7 mouse cellular contexts compared by ENCODE assay signal in the genomic region with DNA sequence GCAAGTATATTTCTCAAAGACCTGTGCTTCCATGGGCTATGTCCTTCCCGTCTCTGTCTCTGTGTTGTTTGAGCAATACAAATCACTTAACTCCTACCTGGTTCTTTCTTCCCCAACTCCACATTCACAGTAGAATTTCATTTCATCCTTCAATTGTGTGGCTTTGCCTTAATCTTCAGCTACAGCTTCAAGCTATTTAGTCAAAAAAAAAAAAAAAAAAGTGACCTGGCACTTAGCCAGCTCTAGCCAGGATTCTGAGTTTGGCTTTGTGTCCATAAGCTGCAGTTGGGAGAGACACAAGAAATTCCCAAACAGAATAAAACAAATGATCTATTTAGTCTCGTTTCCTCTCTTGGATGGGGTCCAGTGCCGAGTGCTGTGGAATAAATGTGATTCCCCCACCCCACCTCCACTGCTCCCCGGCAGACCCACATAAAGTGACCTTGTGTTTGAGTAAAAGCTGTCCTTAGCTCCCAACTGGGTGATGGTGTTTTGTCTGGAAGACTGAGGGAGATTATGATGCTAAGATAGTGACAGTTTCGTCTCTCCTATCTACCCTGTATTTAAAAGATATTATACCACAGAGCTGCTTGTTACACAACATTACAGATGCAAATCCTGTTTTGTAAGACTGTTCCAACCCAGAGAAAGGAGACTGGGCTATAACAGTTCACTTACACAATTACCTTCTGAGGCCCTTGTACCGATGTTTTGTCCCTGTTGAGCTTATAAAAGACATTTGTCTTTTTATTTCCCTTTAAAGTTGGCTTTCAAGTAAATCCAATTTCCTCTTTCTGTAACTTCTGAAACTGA. TPM values are rescaled to one million over a fixed set of nuclear protein-coding genes. Genes with fewer than 3 reads are reported as not detected.
DNase-seq lines count a peak whose midpoint lies in the region; ATAC-seq lines count a peak whose summit lies in the region.

A gene (minus strand): TSS at position 51 of the 813 bp plus-strand sequence.

- no peak within 1 kb of the TSS for H3K9ac ChIP-seq in midbrain, embryonic 11.5 days (ENCODE audit: low read length)

- no peaks in the 10 kb centered on the region for H3K9me3 ChIP-seq in forebrain, embryonic 10.5 days
- no peaks in the 10 kb centered on the region for H3K9me3 ChIP-seq in heart, embryonic 10.5 days
- H3K9me3 ChIP-seq in midbrain, embryonic 11.5 days (ENCODE audit: control insufficient read depth, low read length) = no peaks in the 10 kb centered on the region

- peaks cover 55% of the 10 kb centered on the region for H3K4me1 ChIP-seq in forebrain, embryonic 10.5 days
- peaks cover 37% of the 10 kb centered on the region for H3K4me1 ChIP-seq in heart, embryonic 10.5 days
- H3K4me1 ChIP-seq in midbrain, embryonic 11.5 days (ENCODE audit: control insufficient read depth, insufficient read depth, low read length) = peaks cover 16% of the 10 kb centered on the region

- H3K4me2 ChIP-seq in midbrain, embryonic 11.5 days = no peak within 1 kb of the TSS; the same call in 1 of the 2 replicates

- no peak within 1 kb of the TSS for H3K27ac ChIP-seq in forebrain, embryonic 10.5 days
- H3K27ac ChIP-seq in heart, embryonic 10.5 days = peak within 1 kb of the TSS; percentile 62; the same call in 1 of the 2 replicates
- H3K27ac ChIP-seq in midbrain, embryonic 11.5 days (ENCODE audit: low read depth, low read length) = peak within 1 kb of the TSS; percentile 42; the same call in 1 of the 2 replicates

- no peak within 1 kb of the TSS for H3K4me3 ChIP-seq in forebrain, embryonic 10.5 days
- H3K4me3 ChIP-seq in heart, embryonic 10.5 days = no peak within 1 kb of the TSS
- H3K4me3 ChIP-seq in midbrain, embryonic 11.5 days (ENCODE audit: low read depth, low read length) = no peak within 1 kb of the TSS

- DNase-seq in right cerebral cortex, postnatal 10 days (ENCODE audit: low spot score in 2 of 2) = peak; percentile 79 to 83
- DNase-seq in right cerebral cortex, postnatal 36 days (ENCODE audit: low spot score in 2 of 2) = no peak
- no peak for DNase-seq in forebrain, embryonic 10.5 days (ENCODE audit: extremely low spot score, low spot score)
- no peak for DNase-seq in heart, embryonic 10.5 days (ENCODE audit: low spot score)
- peak; percentile 5 to 9 for DNase-seq in kidney, postnatal 36 days
- DNase-seq in midbrain, embryonic 11.5 days (ENCODE audit: low spot score, missing footprints) = peak; percentile 93
- no peak for DNase-seq in urinary bladder, postnatal 10 days (ENCODE audit: low spot score)

- H3K27me3 ChIP-seq in forebrain, embryonic 10.5 days (ENCODE audit: poor library complexity, severe bottlenecking) = peaks cover 64% of the 10 kb centered on the region
- no peaks in the 10 kb centered on the region for H3K27me3 ChIP-seq in heart, embryonic 10.5 days (ENCODE audit: insufficient read depth, poor library complexity, severe bottlenecking)
- peaks cover 12% of the 10 kb centered on the region for H3K27me3 ChIP-seq in midbrain, embryonic 11.5 days (ENCODE audit: control insufficient read depth, insufficient read depth, low read length)

- peak; percentile 45 for ATAC-seq in midbrain, embryonic 11.5 days (ENCODE audit: low FRiP score)

- no peaks in the 10 kb centered on the region for H3K36me3 ChIP-seq in forebrain, embryonic 10.5 days (replicated peaks)
- no peaks in the 10 kb centered on the region for H3K36me3 ChIP-seq in heart, embryonic 10.5 days
- H3K36me3 ChIP-seq in midbrain, embryonic 11.5 days (ENCODE audit: control insufficient read depth, insufficient read depth, low read length) = no peaks in the 10 kb centered on the region

- WGBS in forebrain, embryonic 10.5 days = 48% methylated on average over 6 of the region's 6 CpGs
- WGBS in heart, embryonic 10.5 days = 62% methylated on average over 6 of the region's 6 CpGs
- 26% methylated on average over 6 of the region's 6 CpGs for WGBS in midbrain, embryonic 11.5 days

RNA-seq across cellular contexts. Expression of the gene that starts here (rescaled TPM):
- polyA plus RNA-seq in forebrain, embryonic 10.5 days (2016; fragmentation: Nextera tagmentation; extraction: Ambion mirVana) = 52.4 and 53.3 TPM in 2 replicates
- polyA plus RNA-seq in heart, embryonic 10.5 days (2016; fragmentation: Nextera tagmentation; extraction: Ambion mirVana) = 112 and 136 TPM in 2 replicates
- polyA plus RNA-seq in midbrain, embryonic 11.5 days (2014; fragmentation: Nextera tagmentation; extraction: Ambion mirVana) = 63.8 and 70.3 TPM in 2 replicates

Comparison
In these comparisons a context has a peak if more than half of its experiments do, and no peak if none do; other contexts are left out.
1. DNase-seq: peak in right cerebral cortex, postnatal 10 days (2 of 2), kidney, postnatal 36 days (2 of 2) and midbrain, embryonic 11.5 days (single experiment); none in right cerebral cortex, postnatal 36 days (0 of 2), forebrain, embryonic 10.5 days (single experiment), heart, embryonic 10.5 days (single experiment) and urinary bladder, postnatal 10 days (single experiment).